ENCODE assay signal across 1 mouse cellular context in the genomic region with DNA sequence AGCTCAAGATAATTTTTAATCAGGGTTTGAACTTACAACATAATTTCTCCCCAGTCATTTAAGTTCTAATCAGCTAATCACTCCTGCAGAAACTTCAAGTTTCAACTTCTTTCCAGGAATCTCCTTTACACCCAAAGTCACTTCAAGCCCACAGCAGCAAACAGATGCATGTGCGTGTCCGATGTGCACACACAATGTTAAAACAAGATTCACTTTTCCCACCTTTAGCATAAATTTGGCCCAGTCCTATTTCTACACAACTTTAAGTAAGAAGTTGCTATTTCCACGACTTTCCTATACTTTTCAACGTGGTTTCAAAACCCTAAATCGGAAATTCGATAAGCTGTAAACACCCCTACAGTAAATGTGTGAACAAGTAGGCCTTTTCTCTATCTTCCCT.
TF ChIP-seq lines count a peak whose summit lies in the region.

No protein-coding gene starts in this region.

TF ChIP-seq in MEL, 35 proteins besides CTCF, POLR2A, EP300 and RAD21 (continued from another document):
- TF ChIP-seq GATA1 (IDR thresholded peaks at IDR 0.05; ENCODE audit: low read depth, low read length), result peak; percentile 11; the same call in 1 of the 2 replicates
- no peak for TF ChIP-seq MAZ (IDR thresholded peaks at IDR 0.05; ENCODE audit: low read depth, low read length)
- TF ChIP-seq ELF1 (IDR thresholded peaks at IDR 0.05; ENCODE audit: low read depth, low read length), result no peak
- no peak for TF ChIP-seq SIN3A (IDR thresholded peaks at IDR 0.05; ENCODE audit: low read length)
- no peak for TF ChIP-seq TBP (IDR thresholded peaks at IDR 0.05; ENCODE audit: low read depth, low read length)
- no peak for TF ChIP-seq USF2 (IDR thresholded peaks at IDR 0.05; ENCODE audit: borderline replicate concordance in 1 of 2, insufficient read depth in 1 of 2, low read depth in 1 of 2, low read length in 2 of 2)
- no peak for TF ChIP-seq NELFE (IDR thresholded peaks at IDR 0.05; ENCODE audit: low read depth, low read length)
- no peak for TF ChIP-seq POLR2AphosphoS5 (IDR thresholded peaks at IDR 0.05; ENCODE audit: borderline replicate concordance, low read depth, low read length)
- TF ChIP-seq HCFC1 (IDR thresholded peaks at IDR 0.05; ENCODE audit: low read depth, low read length), result no peak
- no peak for TF ChIP-seq MXI1 (IDR thresholded peaks at IDR 0.05; ENCODE audit: low read depth, low read length)
- TF ChIP-seq RCOR1 (IDR thresholded peaks at IDR 0.05; ENCODE audit: low read depth, low read length), result no peak
- TF ChIP-seq JUND (IDR thresholded peaks at IDR 0.05; ENCODE audit: low read depth, low read length), result no peak
- TF ChIP-seq MYC (IDR thresholded peaks at IDR 0.05; ENCODE audit: low read depth, low read length), result peak; percentile 28; the same call in 1 of the 2 replicates
- no peak for TF ChIP-seq POLR2AphosphoS2 (IDR thresholded peaks at IDR 0.05; ENCODE audit: low read length)
- no peak for TF ChIP-seq SMC3 (IDR thresholded peaks at IDR 0.05; ENCODE audit: low read depth, low read length)
- TF ChIP-seq ZC3H11A (IDR thresholded peaks at IDR 0.05; ENCODE audit: low read depth, low read length), result no peak
TF ChIP-seq in MEL: peak in this region for 3.
